In genomic region chr6:72275527-72275926, GRCm38 (mm10) we compare ENCODE assay signal across 24 mouse cellular contexts. TPM values are rescaled to one million over a fixed set of nuclear protein-coding genes. Genes with fewer than 3 reads are reported as not detected.
DNase-seq lines count a peak whose midpoint lies in the region; ATAC-seq and TF ChIP-seq lines count a peak whose summit lies in the region.
"Had no signal": no experiment of that assay in that cellular context is flagged by ENCODE, and none has a peak within 500 bp of the region (broad histone marks: within the 10 kb centered on the region; RNA-seq: fewer than 3 reads in every experiment).

No protein-coding gene starts in this region.

- H3K4me2 ChIP-seq in liver, embryonic 15.5 days = no peak overlapping the region
- H3K4me2 ChIP-seq in hindbrain, embryonic 12.5 days (replicated peaks) = no peak overlapping the region
- H3K4me2 ChIP-seq: embryonic facial prominence, embryonic 15.5 days; heart, embryonic 15.5 days; hindbrain, embryonic 13.5 days; intestine, embryonic 15.5 days had no signal

- H3K27ac ChIP-seq in heart, adult 2 months = peak overlapping the region; percentile 95
- no peak overlapping the region for H3K27ac ChIP-seq in heart, embryonic 10.5 days
- H3K27ac ChIP-seq in liver, embryonic 15.5 days (replicated peaks) = peak overlapping the region; percentile 89
- peak overlapping the region; percentile 64 for H3K27ac ChIP-seq in brown adipose tissue, adult 24 weeks (replicated peaks; ENCODE audit: low read depth, low read length)
- H3K27ac ChIP-seq in hindbrain, embryonic 12.5 days = no peak overlapping the region
- H3K27ac ChIP-seq: embryonic facial prominence, embryonic 15.5 days; forebrain, embryonic 10.5 days; hindbrain, embryonic 13.5 days; intestine, embryonic 15.5 days had no signal

- no peak for DNase-seq in heart, adult 2 months
- DNase-seq in heart, embryonic 10.5 days (ENCODE audit: low spot score) = no peak
- no peak for DNase-seq in liver
- no peak for DNase-seq in ovary, postnatal 36 days (ENCODE audit: low spot score)
- DNase-seq: adrenal gland, adult 2 months; adrenal gland, postnatal 25 days; cerebellum, adult 2 months; cerebellum, postnatal 10 days; embryo, embryonic 11 days; gastrocnemius, postnatal 36 days had no signal

- no peak overlapping the region for H3K9ac ChIP-seq in heart, adult 2 months (ENCODE audit: low read depth, low read length)
- H3K9ac ChIP-seq in liver, embryonic 15.5 days = no peak overlapping the region
- no peak overlapping the region for H3K9ac ChIP-seq in hindbrain, embryonic 12.5 days
- H3K9ac ChIP-seq: embryonic facial prominence, embryonic 15.5 days; heart, embryonic 15.5 days; hindbrain, embryonic 13.5 days; intestine, embryonic 15.5 days had no signal

- peaks cover 21% of the 10 kb centered on the region for H3K4me1 ChIP-seq in heart, adult 2 months (ENCODE audit: control insufficient read depth, insufficient read depth, low read length)
- peaks cover 65% of the 10 kb centered on the region for H3K4me1 ChIP-seq in heart, embryonic 10.5 days
- peaks cover 84% of the 10 kb centered on the region for H3K4me1 ChIP-seq in liver, embryonic 15.5 days (replicated peaks)
- peaks cover 12% of the 10 kb centered on the region for H3K4me1 ChIP-seq in brown adipose tissue, adult 24 weeks (ENCODE audit: control insufficient read depth, insufficient read depth, insufficient read length, low read length)
- no peaks in the 10 kb centered on the region for H3K4me1 ChIP-seq in hindbrain, embryonic 12.5 days
- H3K4me1 ChIP-seq: embryonic facial prominence, embryonic 15.5 days; forebrain, embryonic 10.5 days; intestine, embryonic 15.5 days had no signal

- 26% methylated on average over 4 of the region's 4 CpGs for WGBS in heart, adult 2 months
- WGBS in heart, embryonic 10.5 days = 69% methylated on average over 4 of the region's 4 CpGs
- 24% methylated on average over 4 of the region's 4 CpGs for WGBS in liver, embryonic 15.5 days (ENCODE audit: insufficient replicate concordance)
- WGBS in hindbrain, embryonic 12.5 days = 79% methylated on average over 4 of the region's 4 CpGs

- H3K9me3 ChIP-seq in heart, embryonic 10.5 days = no peaks in the 10 kb centered on the region
- H3K9me3 ChIP-seq in liver, embryonic 15.5 days (replicated peaks) = 0 out of 2 replicates have a peak, but pooled peaks cover 3% of the 10 kb centered on the region
- no peaks in the 10 kb centered on the region for H3K9me3 ChIP-seq in hindbrain, embryonic 12.5 days (replicated peaks)
- H3K9me3 ChIP-seq: embryonic facial prominence, embryonic 15.5 days; forebrain, embryonic 10.5 days; heart, embryonic 15.5 days; hindbrain, embryonic 13.5 days; intestine, embryonic 15.5 days had no signal

- H3K36me3 ChIP-seq in heart, adult 2 months (ENCODE audit: control insufficient read depth, insufficient read depth, low read length) = peaks cover 7% of the 10 kb centered on the region
- H3K36me3 ChIP-seq in heart, embryonic 10.5 days = no peaks in the 10 kb centered on the region
- no peaks in the 10 kb centered on the region for H3K36me3 ChIP-seq in liver, embryonic 15.5 days (replicated peaks)
- no peaks in the 10 kb centered on the region for H3K36me3 ChIP-seq in hindbrain, embryonic 12.5 days
- H3K36me3 ChIP-seq: embryonic facial prominence, embryonic 15.5 days; forebrain, embryonic 10.5 days; heart, embryonic 15.5 days; hindbrain, embryonic 13.5 days; intestine, embryonic 15.5 days had no signal

- no peak overlapping the region for H3K4me3 ChIP-seq in heart, adult 2 months
- H3K4me3 ChIP-seq in heart, embryonic 10.5 days = no peak overlapping the region
- H3K4me3 ChIP-seq in liver, embryonic 15.5 days (replicated peaks) = no peak overlapping the region
- H3K4me3 ChIP-seq in brown adipose tissue, adult 24 weeks (ENCODE audit: insufficient read depth, low read depth, low read length) = no peak overlapping the region
- H3K4me3 ChIP-seq in hindbrain, embryonic 12.5 days = no peak overlapping the region
- H3K4me3 ChIP-seq: embryonic facial prominence, embryonic 15.5 days; erythroblast, embryonic 14.5 days; forebrain, embryonic 10.5 days; heart, embryonic 15.5 days; hindbrain, embryonic 13.5 days; intestine, embryonic 15.5 days had no signal

- no peak for TF ChIP-seq POLR2A in heart, adult 2 months (IDR thresholded peaks at IDR 0.05; ENCODE audit: insufficient read depth, low read depth, low read length)

- intact Hi-C loops in heart, adult 2 months (cut with DNase I) = no loop called here

- H3K27me3 ChIP-seq in heart, adult 2 months (ENCODE audit: control insufficient read depth, insufficient read depth, low read length) = no peaks in the 10 kb centered on the region
- H3K27me3 ChIP-seq in heart, embryonic 10.5 days (ENCODE audit: insufficient read depth, poor library complexity, severe bottlenecking) = no peaks in the 10 kb centered on the region
- H3K27me3 ChIP-seq in liver, embryonic 15.5 days = no peaks in the 10 kb centered on the region
- no peaks in the 10 kb centered on the region; the same call in 1 of the 2 replicates for H3K27me3 ChIP-seq in hindbrain, embryonic 12.5 days
- H3K27me3 ChIP-seq: embryonic facial prominence, embryonic 15.5 days; heart, embryonic 15.5 days; hindbrain, embryonic 13.5 days; intestine, embryonic 15.5 days had no signal

- TF ChIP-seq EP300 in heart, adult 2 months (IDR thresholded peaks at IDR 0.05; ENCODE audit: insufficient read depth, low read depth, low read length) = no peak

- H3K79me2 ChIP-seq in heart, adult 2 months (replicated peaks; ENCODE audit: control insufficient read depth, insufficient read depth, low read length) = no peaks in the 10 kb centered on the region

- no peak for TF ChIP-seq CTCF in heart, adult 2 months (IDR thresholded peaks at IDR 0.05)

- no peak for ATAC-seq in liver, embryonic 15.5 days (ENCODE audit: insufficient read depth)
- peak; percentile 84 to 95 for ATAC-seq in hematopoietic stem cell, adult 5-6 weeks (replicated peaks in 1 of 2; ENCODE audit: insufficient read depth in 1 of 2, low FRiP score in 2 of 2, low TSS enrichment in 1 of 2, low read depth in 1 of 2, poor library complexity in 2 of 2, severe bottlenecking in 2 of 2)
- ATAC-seq in hindbrain, embryonic 12.5 days (ENCODE audit: low FRiP score) = no peak
- ATAC-seq: forebrain, embryonic 14.5 days; intestine, embryonic 15.5 days had no signal

RNA-seq across cellular contexts. Expression of gene Sftpb, which starts 28.9 kb away (rescaled TPM):
- total RNA-seq in heart, adult 2 months (2021) = not detected
- polyA plus RNA-seq in heart, adult 2 months (2012; rRNA removed) = 9.1 TPM in 1 of 2 replicates, not detected in the other
- 0.12 and 0.30 TPM in 2 replicates for polyA plus RNA-seq in heart, embryonic 10.5 days (2016; fragmentation: Nextera tagmentation; extraction: Ambion mirVana)
- polyA plus RNA-seq in liver, embryonic 15.5 days (2015; fragmentation: Nextera tagmentation; extraction: Ambion mirVana) = not detected in 2 replicates
- polyA plus RNA-seq in brown adipose tissue, adult 24 weeks (2012; ENCODE audit: insufficient read depth, insufficient read length, missing spikeins) = not detected in 2 replicates
- total RNA-seq in hematopoietic stem cell, adult 5-6 weeks (2017) = not detected in 2 replicates
- not detected in 2 replicates for polyA plus RNA-seq in hindbrain, embryonic 12.5 days (2016; fragmentation: Nextera tagmentation; extraction: Ambion mirVana)
- total RNA-seq: adrenal gland, adult 2 months; adrenal gland, postnatal 25 days; ES-E14; gastrocnemius, adult 8-10 months; gastrocnemius, postnatal 36 days had no signal
- polyA plus RNA-seq: cerebellum, adult 2 months; embryonic facial prominence, embryonic 11.5 days; embryonic facial prominence, embryonic 15.5 days; erythroblast, embryonic 14.5 days; forebrain, embryonic 10.5 days; forebrain, embryonic 14.5 days; intestine, embryonic 15.5 days had no signal

RNA-seq across cellular contexts. Expression of gene Atoh8, which starts 40.1 kb away (rescaled TPM):
- total RNA-seq in heart, adult 2 months (2021) = 10 to 100 TPM; 11.0 to 13.5 TPM
- polyA plus RNA-seq in heart, adult 2 months (2012; rRNA removed) = 9.3 and 12.7 TPM in 2 replicates
- polyA plus RNA-seq in heart, embryonic 10.5 days (2016; fragmentation: Nextera tagmentation; extraction: Ambion mirVana) = 10.9 and 15.7 TPM in 2 replicates
- polyA plus RNA-seq in liver, embryonic 15.5 days (2015; fragmentation: Nextera tagmentation; extraction: Ambion mirVana) = 0.88 and 0.96 TPM in 2 replicates
- polyA plus RNA-seq in brown adipose tissue, adult 24 weeks (2012; ENCODE audit: insufficient read depth, insufficient read length, missing spikeins) = 1.9 and 4.3 TPM in 2 replicates
- not detected in 2 replicates for total RNA-seq in hematopoietic stem cell, adult 5-6 weeks (2017)
- polyA plus RNA-seq in hindbrain, embryonic 12.5 days (2016; fragmentation: Nextera tagmentation; extraction: Ambion mirVana) = 12.4 and 13.7 TPM in 2 replicates
- polyA plus RNA-seq: erythroblast, embryonic 14.5 days had no signal

Comparison
In these comparisons a context has a peak if more than half of its experiments do, and no peak if none do; other contexts are left out.
1. H3K27ac ChIP-seq: peak in heart, adult 2 months (single experiment), liver, embryonic 15.5 days (single experiment) and brown adipose tissue, adult 24 weeks (single experiment); none in heart, embryonic 10.5 days (single experiment) and hindbrain, embryonic 12.5 days (single experiment).
2. ATAC-seq: peak in hematopoietic stem cell, adult 5-6 weeks (2 of 2); none in liver, embryonic 15.5 days (single experiment) and hindbrain, embryonic 12.5 days (single experiment).